Mouse (Mus musculus) lung, postnatal 0 days (tissue): ENCODE results near the gene Pask. TPM values are rescaled to one million over a fixed set of nuclear protein-coding genes. Genes with fewer than 3 reads are reported as not detected.

Experiments
- ATAC-seq: fragments of 200-750 bp; cut with Nextera tagmentation; 2 replicates; pipeline ENCODE4 v1.8.0; 2017; ENCODE audit warnings: moderate library complexity
- DNase-seq: peaks from one replicate; pipeline ENCODE4 v3.0.0-alpha.2; 2016; ENCODE audit warnings: low spot score
- H3K27ac ChIP-seq: fragments of 300-500 bp; sonication (generic); 2 replicates; pipeline ENCODE4 v1.5.1; 2014; ENCODE audit warnings: antibody characterized with exemption, mild to moderate bottlenecking, low read length, mixed read lengths
- H3K27me3 ChIP-seq: fragments of 300-500 bp; sonication (generic); replicated peaks from 2 replicates; pipeline ENCODE4 v1.6.1; 2014; ENCODE audit warnings: low read length, mixed read lengths; ENCODE audit not compliant: insufficient read depth
- H3K36me3 ChIP-seq: fragments of 300-500 bp; sonication (generic); 2 replicates; pipeline ENCODE4 v1.6.1; 2014; ENCODE audit warnings: low read length, mixed read lengths; ENCODE audit not compliant: insufficient read depth
- H3K4me1 ChIP-seq: fragments of 300-500 bp; sonication (generic); 2 replicates; pipeline ENCODE4 v1.6.1; 2014; ENCODE audit warnings: antibody characterized with exemption, low read depth, low read length, mixed read lengths; ENCODE audit not compliant: insufficient read depth
- H3K4me2 ChIP-seq: fragments of 300-500 bp; sonication (generic); replicated peaks from 2 replicates; pipeline ENCODE4 v1.6.1; 2014; ENCODE audit warnings: low read depth, mild to moderate bottlenecking, low read length, moderate library complexity, mixed read lengths
- H3K4me3 ChIP-seq: fragments of 300-500 bp; sonication (generic); 2 replicates; pipeline ENCODE4 v1.5.1; 2014; ENCODE audit warnings: low read depth, low read length
- H3K9ac ChIP-seq: fragments of 300-500 bp; sonication (generic); replicated peaks from 2 replicates; pipeline ENCODE4 v1.6.1; 2014; ENCODE audit warnings: low read depth, mild to moderate bottlenecking
- H3K9me3 ChIP-seq: fragments of 300-500 bp; sonication (generic); 2 replicates; pipeline ENCODE4 v1.6.1; 2016; ENCODE audit warnings: low read length, mixed read lengths
- CTCF ChIP-seq: IDR thresholded peaks from 2 replicates; pipeline ENCODE4 v1.5.1; 2016; ENCODE audit warnings: antibody characterized with exemption, mild to moderate bottlenecking
- EP300 ChIP-seq: IDR thresholded peaks from 2 replicates; pipeline ENCODE4 v1.6.1; 2016; ENCODE audit warnings: antibody characterized with exemption, mild to moderate bottlenecking, control low read depth
- WGBS: fragments of 180-500 bp; shearing (Covaris S2); extraction: QIAGEN DNeasy Blood & Tissue Kit; methylation state at CpG from one replicate; pipeline ENCODE4 v1.1.7; 2014; 5-methylcytosine and 5-hydroxymethylcytosine counted together
- microRNA-seq: library from miRNA; unstranded; fragments of <30 nt; microRNA quantifications from one replicate; pipeline ENCODE4, GENCODE M21; 2016
- polyA plus RNA-seq: library from polyadenylated mRNA; unstranded; fragments of >200 nt; fragmentation: Nextera tagmentation; extraction: Ambion mirVana; gene quantifications from 2 replicates; pipeline ENCODE4 v1.2.1, GENCODE M21; 2015

The Pask gene
- polyA plus RNA-seq, 1 experiment from 2014 or later = 1.4 TPM

GRCm38 (mm10) chr1:93271751-93272150 is 71.5 kb downstream of the Pask start:
- no peaks in the 10 kb centered on the region for H3K9me3 ChIP-seq
- WGBS = 68% methylated on average over 5 of the region's 6 CpGs
- no peaks in the 10 kb centered on the region for H3K36me3 ChIP-seq
- ATAC-seq (no peak), DNase-seq (no peak)
- no peak overlapping the region for H3K27ac ChIP-seq
- H3K4me2 ChIP-seq = no peak overlapping the region
- H3K9ac ChIP-seq = no peak overlapping the region
- no peak overlapping the region for H3K4me3 ChIP-seq
- TF ChIP-seq CTCF = no peak
- no peak for TF ChIP-seq EP300
- no peaks in the 10 kb centered on the region for H3K4me1 ChIP-seq
- H3K27me3 ChIP-seq = no peaks in the 10 kb centered on the region

- TF ChIP-seq CTCF (no peak), EP300 (no peak)
- Histone ChIP-seq H3K27me3 (no peaks in the 10 kb centered on the region), H3K36me3 (no peaks in the 10 kb centered on the region), H3K9ac (no peak overlapping the region), H3K4me1 (no peaks in the 10 kb centered on the region), H3K27ac (no peak overlapping the region), H3K9me3 (no peaks in the 10 kb centered on the region), H3K4me2 (no peak overlapping the region), H3K4me3 (no peak overlapping the region)
- DNase-seq (no peak), ATAC-seq (no peak)
- 55% methylated on average over 3 of the region's 3 CpGs for WGBS
Observed at GRCm38 (mm10) chr1:93270516-93271240, 72.6 kb downstream of the Pask start.

- Histone ChIP-seq H3K4me1 (no peaks in the 10 kb centered on the region), H3K36me3 (no peaks in the 10 kb centered on the region), H3K4me2 (no peak overlapping the region), H3K9ac (no peak overlapping the region), H3K27me3 (no peaks in the 10 kb centered on the region), H3K9me3 (no peaks in the 10 kb centered on the region), H3K27ac (no peak overlapping the region), H3K4me3 (no peak overlapping the region)
- DNase-seq (no peak), ATAC-seq (no peak)
- 80% methylated on average over 2 of the region's 2 CpGs for WGBS
- TF ChIP-seq CTCF = no peak
- TF ChIP-seq EP300 = no peak
Observed at GRCm38 (mm10) chr1:93268246-93268645, 75.0 kb downstream of the Pask start.

GRCm38 (mm10) chr1:93267207-93267606 is 76.1 kb downstream of the Pask start:
- Histone ChIP-seq H3K27ac (no peak overlapping the region), H3K9me3 (no peaks in the 10 kb centered on the region), H3K36me3 (no peaks in the 10 kb centered on the region), H3K4me1 (no peaks in the 10 kb centered on the region), H3K4me3 (no peak overlapping the region), H3K27me3 (no peaks in the 10 kb centered on the region), H3K4me2 (no peak overlapping the region), H3K9ac (no peak overlapping the region)
- ATAC-seq (no peak), DNase-seq (no peak)
- no peak for TF ChIP-seq EP300
- no peak for TF ChIP-seq CTCF
- 52% methylated on average over 3 of the region's 3 CpGs for WGBS

Small RNAs within 50 kb of the gene (microRNA-seq; reads per million reads assigned to microRNA genes)
- gene Mir6345 = not detected
- gene Mir6901 = 2.2 reads per million
- not detected for gene Mir6902

Other genes starting within 250 kb of the Pask start
- 3.2 and 4.4 TPM in 2 replicates for gene Kif1a, start 241.5 kb downstream of the Pask start, polyA plus RNA-seq
- 0.08 and 0.10 TPM in 2 replicates for gene Agxt, start 208.2 kb downstream of the Pask start, polyA plus RNA-seq
- gene 2310007B03Rik, start 182.5 kb downstream of the Pask start, polyA plus RNA-seq = 65.3 and 73.6 TPM in 2 replicates
- gene Crocc2, start 174.8 kb downstream of the Pask start, polyA plus RNA-seq = 1.3 TPM in 2 replicates
- 8.4 and 13.8 TPM in 2 replicates for gene Sned1, start 107.6 kb downstream of the Pask start, polyA plus RNA-seq
- 18.9 and 23.0 TPM in 2 replicates for gene Mterf4, start 37.6 kb downstream of the Pask start, polyA plus RNA-seq
- gene Ppp1r7, start 628 bp downstream of the Pask start, polyA plus RNA-seq = 28.6 and 31.4 TPM in 2 replicates
- gene Ano7, start 30.4 kb upstream of the Pask start, polyA plus RNA-seq = 0.06 TPM in 1 of 2 replicates, not detected in the other
- gene Hdlbp, start 135.3 kb upstream of the Pask start, polyA plus RNA-seq = 172 and 175 TPM in 2 replicates
- 3.4 and 3.6 TPM in 2 replicates for gene Farp2, start 168.6 kb upstream of the Pask start, polyA plus RNA-seq